Mouse (Mus musculus) embryonic fibroblast, embryonic 13.5 days (primary cell): ENCODE measurements around the gene Clstn2.

Experiments
- CTCF ChIP-seq: IDR thresholded peaks from 2 replicates; pipeline ENCODE4 v1.5.1; 2011; ENCODE audit warnings: mild to moderate bottlenecking, control low read depth, low read length, moderate library complexity, borderline replicate concordance; ENCODE audit not compliant: insufficient read depth
- POLR2A ChIP-seq: IDR thresholded peaks from 2 replicates; pipeline ENCODE4 v1.6.1; 2011; ENCODE audit warnings: low read depth, mild to moderate bottlenecking, control low read depth, low read length, moderate library complexity

DNA sequence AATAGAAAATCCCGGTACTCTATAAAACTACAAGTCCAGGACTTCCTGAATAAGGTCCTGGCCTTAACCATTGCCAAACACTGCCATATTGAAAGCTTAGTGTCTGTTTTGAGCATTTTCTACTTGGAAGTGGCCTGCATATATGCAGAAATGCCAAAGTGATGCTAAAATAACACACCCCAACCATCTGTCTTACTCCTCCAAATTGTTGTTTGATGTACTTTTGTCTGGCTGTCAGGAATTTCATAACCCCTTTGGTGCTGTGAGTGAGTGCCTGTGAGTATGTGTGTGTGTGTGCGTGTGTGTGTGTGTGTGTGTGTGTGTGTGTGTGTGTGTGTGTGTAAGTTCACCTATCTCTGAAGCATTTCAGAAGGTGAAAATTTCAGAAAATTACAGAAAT is 13.1 kb downstream of the Clstn2 start:
- no peak for TF ChIP-seq POLR2A
- TF ChIP-seq CTCF = no peak
